Mouse (Mus musculus) lung, postnatal 10 days (tissue): Measurements from ENCODE around the gene Setd1b.

Source experiments
- DNase-seq: peaks from one replicate; pipeline ENCODE4 v3.0.0; 2021

Setd1b gene

GRCm38 (mm10) chr5:123142161-123143157 lies at the start of gene Setd1b:
TSS of gene Setd1b (plus strand) at chr5:123142193.
- peak; percentile 69 for DNase-seq

GRCm38 (mm10) chr5:123093077-123093633 lies 48.8 kb upstream of the Setd1b start:
- no peak for DNase-seq

- no peak for DNase-seq
These were observed 47.6 kb upstream of the Setd1b start for GRCm38 (mm10) chr5:123094238-123094991.

- DNase-seq: no peak
These were observed 45.7 kb upstream of the Setd1b start for GRCm38 (mm10) chr5:123096299-123096698.

GRCm38 (mm10) chr5:123098487-123098886 lies 43.5 kb upstream of the Setd1b start:
- no peak for DNase-seq

- DNase-seq: no peak
These were observed 39.6 kb upstream of the Setd1b start for GRCm38 (mm10) chr5:123102376-123102775.

GRCm38 (mm10) chr5:123103556-123103955 lies 38.4 kb upstream of the Setd1b start:
- peak; percentile 47 for DNase-seq

GRCm38 (mm10) chr5:123104769-123105168 lies 37.2 kb upstream of the Setd1b start:
- DNase-seq: no peak

- DNase-seq: no peak
These were observed 32.4 kb upstream of the Setd1b start for GRCm38 (mm10) chr5:123109452-123110203.

GRCm38 (mm10) chr5:123110296-123110721 lies 31.7 kb upstream of the Setd1b start:
- DNase-seq: no peak

GRCm38 (mm10) chr5:123114109-123114508 lies 27.9 kb upstream of the Setd1b start:
- no peak for DNase-seq

- peak; percentile 68 for DNase-seq
These were observed 27.1 kb upstream of the Setd1b start for GRCm38 (mm10) chr5:123114924-123115323.

- no peak for DNase-seq
These were observed 25.9 kb upstream of the Setd1b start for GRCm38 (mm10) chr5:123116080-123116479.

- peak; percentile 89 for DNase-seq
These were observed 24.7 kb upstream of the Setd1b start for GRCm38 (mm10) chr5:123117257-123117656.

- no peak for DNase-seq
These were observed 24.2 kb upstream of the Setd1b start for GRCm38 (mm10) chr5:123117773-123118172.

- no peak for DNase-seq
These were observed 23.2 kb upstream of the Setd1b start for GRCm38 (mm10) chr5:123118826-123119225.

- DNase-seq: no peak
These were observed 21.3 kb upstream of the Setd1b start for GRCm38 (mm10) chr5:123120624-123121215.

- DNase-seq: no peak
These were observed 19.8 kb upstream of the Setd1b start for GRCm38 (mm10) chr5:123122181-123122580.

GRCm38 (mm10) chr5:123125105-123125504 lies 16.9 kb upstream of the Setd1b start:
- no peak for DNase-seq

- no peak for DNase-seq
These were observed 16.2 kb upstream of the Setd1b start for GRCm38 (mm10) chr5:123125638-123126406.

GRCm38 (mm10) chr5:123127031-123127430 lies 15.0 kb upstream of the Setd1b start:
- no peak for DNase-seq
